Mouse (Mus musculus) 3T3-L1 (cell line): Measurements from ENCODE around the gene Aoc1.

Experiments used
- DNase-seq: peaks from one replicate; pipeline ENCODE4 v3.0.0-alpha.2; 2015; ENCODE audit warnings: low read depth, low spot score

Gene Aoc1

GRCm38 (mm10) chr6:48872596-48872995 lies at the start of gene Aoc1:
Gene Aoc1 (plus strand): TSS chr6:48872896.
- DNase-seq, result no peak

GRCm38 (mm10) chr6:48825016-48825415 lies 47.7 kb upstream of the Aoc1 start:
- peak; percentile 22 for DNase-seq

- peak; percentile 96 for DNase-seq
These were observed 43.7 kb upstream of the Aoc1 start for GRCm38 (mm10) chr6:48828976-48829375.

- peak; percentile 94 for DNase-seq
These were observed 43.0 kb upstream of the Aoc1 start for GRCm38 (mm10) chr6:48829651-48830050.

- DNase-seq, result peak; percentile 70
These were observed 42.5 kb upstream of the Aoc1 start for GRCm38 (mm10) chr6:48830241-48830640.

- DNase-seq, result no peak
These were observed 41.6 kb upstream of the Aoc1 start for GRCm38 (mm10) chr6:48831141-48831540.

- DNase-seq, result no peak
These were observed 40.3 kb upstream of the Aoc1 start for GRCm38 (mm10) chr6:48832426-48832825.

GRCm38 (mm10) chr6:48833515-48833914 lies 39.2 kb upstream of the Aoc1 start:
- DNase-seq, result no peak

GRCm38 (mm10) chr6:48835241-48835640 lies 37.5 kb upstream of the Aoc1 start:
- DNase-seq, result no peak

- no peak for DNase-seq
These were observed 36.5 kb upstream of the Aoc1 start for GRCm38 (mm10) chr6:48836146-48836545.

GRCm38 (mm10) chr6:48837516-48837915 lies 35.2 kb upstream of the Aoc1 start:
- DNase-seq, result no peak

- DNase-seq, result no peak
These were observed 34.2 kb upstream of the Aoc1 start for GRCm38 (mm10) chr6:48838321-48839080.

GRCm38 (mm10) chr6:48840371-48840969 lies 32.2 kb upstream of the Aoc1 start, which contains the start of gene Tmem176a:
Gene Tmem176a (plus strand): TSS chr6:48840919.
- peak; percentile 77 for DNase-seq

- DNase-seq, result peak; percentile 99
These were observed 31.6 kb upstream of the Aoc1 start, which contains the start of gene Tmem176b for GRCm38 (mm10) chr6:48840973-48841625. Gene Tmem176b (minus strand): TSS chr6:48841496.

GRCm38 (mm10) chr6:48842111-48842842 lies 30.4 kb upstream of the Aoc1 start:
- DNase-seq, result peak; percentile 68

GRCm38 (mm10) chr6:48845086-48845485 lies 27.6 kb upstream of the Aoc1 start:
- DNase-seq, result no peak

- peak; percentile 42 for DNase-seq
These were observed 20.7 kb upstream of the Aoc1 start for GRCm38 (mm10) chr6:48851820-48852491.

- no peak for DNase-seq
These were observed 18.5 kb upstream of the Aoc1 start for GRCm38 (mm10) chr6:48854155-48854554.

GRCm38 (mm10) chr6:48857613-48858302 lies 14.9 kb upstream of the Aoc1 start:
- peak; percentile 47 for DNase-seq

GRCm38 (mm10) chr6:48860130-48860815 lies 12.4 kb upstream of the Aoc1 start:
- no peak for DNase-seq
